9 mouse cellular contexts compared by ENCODE assay signal in the genomic region with DNA sequence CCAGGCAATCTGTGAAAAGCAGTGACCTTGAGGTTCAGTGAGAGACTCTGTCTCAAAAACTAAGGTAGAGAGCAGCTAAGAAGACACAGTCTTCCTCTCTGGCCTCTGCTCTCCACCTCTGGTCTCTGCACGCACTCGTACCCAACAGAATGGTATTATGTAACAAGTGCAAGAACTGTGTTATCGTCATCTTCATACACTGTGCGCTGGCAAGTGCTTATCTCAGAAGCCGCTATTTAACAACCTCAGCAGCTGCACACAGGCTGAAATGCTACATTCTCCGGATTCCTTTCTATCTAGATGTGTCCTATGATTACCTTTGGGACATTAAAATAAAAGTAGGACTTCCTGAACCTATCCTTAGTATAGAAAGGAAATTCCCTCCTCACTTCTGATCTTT. TPM values are rescaled to one million over a fixed set of nuclear protein-coding genes. Genes with fewer than 3 reads are reported as not detected.
DNase-seq lines count a peak whose midpoint lies in the region; ATAC-seq and TF ChIP-seq lines count a peak whose summit lies in the region.
"Had no signal": no experiment of that assay in that cellular context is flagged by ENCODE, and none has a peak within 500 bp of the region (broad histone marks: within the 10 kb centered on the region; RNA-seq: fewer than 3 reads in every experiment).

No protein-coding gene starts in this region.

- no peak for DNase-seq in frontal cortex, postnatal 10 days (ENCODE audit: low spot score in 2 of 2)
- DNase-seq in G1E (ENCODE audit: low spot score) = peak; percentile 18
- DNase-seq in liver, postnatal 0 days = no peak
- DNase-seq in left cerebral cortex, postnatal 14 days (ENCODE audit: low spot score in 2 of 2) = no peak
- no peak for DNase-seq in left cerebral cortex, postnatal 36 days (ENCODE audit: low spot score in 2 of 2)

- H3K4me1 ChIP-seq in G1E (ENCODE audit: insufficient read depth, low read depth, low read length) = peaks cover 14% of the 10 kb centered on the region
- peaks cover 20% of the 10 kb centered on the region for H3K4me1 ChIP-seq in heart, embryonic 16.5 days (ENCODE audit: control insufficient read depth, insufficient read depth, low read length)
- H3K4me1 ChIP-seq in liver, postnatal 0 days (ENCODE audit: insufficient read depth) = peaks cover 6% of the 10 kb centered on the region
- no peaks in the 10 kb centered on the region for H3K4me1 ChIP-seq in forebrain, embryonic 13.5 days
- H3K4me1 ChIP-seq: midbrain, embryonic 13.5 days had no signal

- no peaks in the 10 kb centered on the region for H3K9me3 ChIP-seq in G1E (replicated peaks)
- no peaks in the 10 kb centered on the region for H3K9me3 ChIP-seq in heart, embryonic 16.5 days (replicated peaks; ENCODE audit: control insufficient read depth, low read length)
- no peaks in the 10 kb centered on the region for H3K9me3 ChIP-seq in liver, postnatal 0 days (ENCODE audit: low read length)
- no peaks in the 10 kb centered on the region for H3K9me3 ChIP-seq in forebrain, embryonic 13.5 days (replicated peaks)
- H3K9me3 ChIP-seq: midbrain, embryonic 13.5 days had no signal

- peak; percentile 73; the same call in 1 of the 2 replicates for TF ChIP-seq EP300 in liver, postnatal 0 days (IDR thresholded peaks at IDR 0.05; ENCODE audit: low read depth)

- no peak overlapping the region for H3K4me2 ChIP-seq in heart, embryonic 16.5 days (ENCODE audit: low read depth, low read length)
- H3K4me2 ChIP-seq in liver, postnatal 0 days (ENCODE audit: low read depth, low read length) = no peak overlapping the region
- H3K4me2 ChIP-seq in forebrain, embryonic 13.5 days = no peak overlapping the region
- H3K4me2 ChIP-seq: midbrain, embryonic 13.5 days had no signal

- TF ChIP-seq CTCF in G1E (IDR thresholded peaks at IDR 0.05; ENCODE audit: low read depth, low read length) = no peak
- TF ChIP-seq CTCF in liver, postnatal 0 days (IDR thresholded peaks at IDR 0.05; ENCODE audit: low read depth) = no peak

- 13% methylated on average over 6 of the region's 6 CpGs for WGBS in heart, embryonic 16.5 days
- 19% methylated on average over 6 of the region's 6 CpGs for WGBS in liver, postnatal 0 days (ENCODE audit: insufficient replicate concordance)
- WGBS in forebrain, embryonic 13.5 days = 92% methylated on average over 6 of the region's 6 CpGs

- no peak overlapping the region for H3K27ac ChIP-seq in heart, embryonic 16.5 days (ENCODE audit: low read length)
- H3K27ac ChIP-seq in liver, postnatal 0 days (ENCODE audit: low read depth) = no peak overlapping the region
- no peak overlapping the region for H3K27ac ChIP-seq in forebrain, embryonic 13.5 days
- H3K27ac ChIP-seq: midbrain, embryonic 13.5 days had no signal

- peak; percentile 77 for ATAC-seq in frontal cortex, adult (ENCODE audit: low TSS enrichment)
- peak; percentile 91 for ATAC-seq in G1E (ENCODE audit: extremely low read depth, insufficient number of reproducible peaks, low FRiP score, poor library complexity, severe bottlenecking)
- peak; percentile 63; the same call in 1 of the 2 replicates for ATAC-seq in heart, embryonic 16.5 days (replicated peaks; ENCODE audit: extremely low read depth, insufficient read depth, low FRiP score)
- ATAC-seq in liver, postnatal 0 days = 0 out of 2 replicates have a peak, but pooled peaks have one; percentile 23
- no peak for ATAC-seq in forebrain, embryonic 13.5 days
- ATAC-seq: midbrain, embryonic 13.5 days had no signal

- no peak overlapping the region for H3K4me3 ChIP-seq in G1E (ENCODE audit: low read depth, low read length)
- H3K4me3 ChIP-seq in heart, embryonic 16.5 days (ENCODE audit: low read length) = no peak overlapping the region
- H3K4me3 ChIP-seq in liver, postnatal 0 days (ENCODE audit: low read depth, low read length) = no peak overlapping the region
- H3K4me3 ChIP-seq in forebrain, embryonic 13.5 days = no peak overlapping the region
- H3K4me3 ChIP-seq: midbrain, embryonic 13.5 days had no signal

- intact Hi-C loops in left cerebral cortex, postnatal 14 days (cut with DNase I) = no loop called here
- intact Hi-C loops in left cerebral cortex, postnatal 36 days (cut with DNase I) = no loop called here

- no peaks in the 10 kb centered on the region for H3K36me3 ChIP-seq in G1E (replicated peaks)
- no peaks in the 10 kb centered on the region for H3K36me3 ChIP-seq in heart, embryonic 16.5 days (ENCODE audit: control insufficient read depth, insufficient read depth)
- no peaks in the 10 kb centered on the region for H3K36me3 ChIP-seq in liver, postnatal 0 days (replicated peaks; ENCODE audit: insufficient read depth, low read length)
- no peaks in the 10 kb centered on the region for H3K36me3 ChIP-seq in forebrain, embryonic 13.5 days (ENCODE audit: poor library complexity, severe bottlenecking)
- H3K36me3 ChIP-seq: midbrain, embryonic 13.5 days had no signal

- H3K9ac ChIP-seq in heart, embryonic 16.5 days (ENCODE audit: low read length) = no peak overlapping the region
- no peak overlapping the region for H3K9ac ChIP-seq in liver, postnatal 0 days (replicated peaks)
- no peak overlapping the region for H3K9ac ChIP-seq in forebrain, embryonic 13.5 days
- H3K9ac ChIP-seq: midbrain, embryonic 13.5 days had no signal

- peaks cover 17% of the 10 kb centered on the region for H3K27me3 ChIP-seq in G1E (ENCODE audit: insufficient read depth, low read length)
- no peaks in the 10 kb centered on the region for H3K27me3 ChIP-seq in heart, embryonic 16.5 days (ENCODE audit: control insufficient read depth, insufficient read depth, low read length)
- no peaks in the 10 kb centered on the region for H3K27me3 ChIP-seq in liver, postnatal 0 days (ENCODE audit: insufficient read depth, low read length)
- no peaks in the 10 kb centered on the region for H3K27me3 ChIP-seq in forebrain, embryonic 13.5 days
- H3K27me3 ChIP-seq: midbrain, embryonic 13.5 days had no signal

RNA-seq across cellular contexts. Expression of a gene that starts 28.6 kb away (rescaled TPM):
- total RNA-seq in G1E (2014; fragmentation: Nextera tagmentation) = not detected in 2 replicates
- total RNA-seq in G1E (2017) = 0.16 TPM in 1 of 2 replicates, not detected in the other
- polyA plus RNA-seq in G1E (2012) = not detected in 2 replicates
- 0.16 TPM in 1 of 2 replicates, not detected in the other for polyA plus RNA-seq in heart, embryonic 16.5 days (2015; fragmentation: Nextera tagmentation; extraction: Ambion mirVana)
- not detected in 2 replicates for polyA plus RNA-seq in liver, postnatal 0 days (2015; fragmentation: Nextera tagmentation; extraction: Ambion mirVana)
- 0.62 and 0.89 TPM in 2 replicates for polyA plus RNA-seq in forebrain, embryonic 13.5 days (2015; fragmentation: Nextera tagmentation; extraction: Ambion mirVana)
- total RNA-seq in left cerebral cortex, postnatal 14 days (2021) = under 1 TPM; 0.70 to 0.92 TPM
- under 1 TPM; 0.54 to 0.72 TPM for total RNA-seq in left cerebral cortex, postnatal 36 days (2021)

RNA-seq across cellular contexts. Expression of a gene that starts 51.3 kb away (rescaled TPM):
- 37.8 and 38.0 TPM in 2 replicates for total RNA-seq in G1E (2014; fragmentation: Nextera tagmentation)
- 113 and 150 TPM in 2 replicates for total RNA-seq in G1E (2017)
- 88.6 and 102 TPM in 2 replicates for polyA plus RNA-seq in G1E (2012)
- polyA plus RNA-seq in heart, embryonic 16.5 days (2015; fragmentation: Nextera tagmentation; extraction: Ambion mirVana) = 32.3 and 32.8 TPM in 2 replicates
- 20.0 and 22.8 TPM in 2 replicates for polyA plus RNA-seq in liver, postnatal 0 days (2015; fragmentation: Nextera tagmentation; extraction: Ambion mirVana)
- polyA plus RNA-seq in forebrain, embryonic 13.5 days (2015; fragmentation: Nextera tagmentation; extraction: Ambion mirVana) = 4.7 and 4.8 TPM in 2 replicates
- 1 to 10 TPM; 3.3 to 3.6 TPM for total RNA-seq in left cerebral cortex, postnatal 14 days (2021)
- total RNA-seq in left cerebral cortex, postnatal 36 days (2021) = 1 to 10 TPM; 2.2 to 3.1 TPM

RNA-seq across cellular contexts. Expression of a gene that starts 53.5 kb away (rescaled TPM):
- total RNA-seq in G1E (2014; fragmentation: Nextera tagmentation) = 355 and 414 TPM in 2 replicates
- 275 and 294 TPM in 2 replicates for total RNA-seq in G1E (2017)
- polyA plus RNA-seq in G1E (2012) = 24.9 and 34.2 TPM in 2 replicates
- polyA plus RNA-seq in heart, embryonic 16.5 days (2015; fragmentation: Nextera tagmentation; extraction: Ambion mirVana) = 305 and 318 TPM in 2 replicates
- 111 and 138 TPM in 2 replicates for polyA plus RNA-seq in liver, postnatal 0 days (2015; fragmentation: Nextera tagmentation; extraction: Ambion mirVana)
- 402 and 460 TPM in 2 replicates for polyA plus RNA-seq in forebrain, embryonic 13.5 days (2015; fragmentation: Nextera tagmentation; extraction: Ambion mirVana)
- total RNA-seq in left cerebral cortex, postnatal 14 days (2021) = 100 to 1,000 TPM; 170 to 173 TPM
- total RNA-seq in left cerebral cortex, postnatal 36 days (2021) = 100 to 1,000 TPM; 164 to 176 TPM
